Mouse (Mus musculus) cerebellum, adult 18-20 months (tissue): ENCODE results near the gene Slc37a1.
"Not testable (repeated sequence)": the region's sequence is repeated elsewhere in the genome, so short reads cannot be mapped to it uniquely, and the experiment has no call there.

ENCODE experiments used
- DNase-seq, 2 experiments: peaks; one replicate each; pipeline ENCODE4 v3.0.0; 2021

The Slc37a1 gene

GRCm38 (mm10) chr17:31321425-31321824 lies 34.8 kb downstream of the Slc37a1 start:
- peak; percentile 54 to 64 for DNase-seq

GRCm38 (mm10) chr17:31322446-31322845 lies 35.9 kb downstream of the Slc37a1 start:
- no peak for DNase-seq

DNA sequence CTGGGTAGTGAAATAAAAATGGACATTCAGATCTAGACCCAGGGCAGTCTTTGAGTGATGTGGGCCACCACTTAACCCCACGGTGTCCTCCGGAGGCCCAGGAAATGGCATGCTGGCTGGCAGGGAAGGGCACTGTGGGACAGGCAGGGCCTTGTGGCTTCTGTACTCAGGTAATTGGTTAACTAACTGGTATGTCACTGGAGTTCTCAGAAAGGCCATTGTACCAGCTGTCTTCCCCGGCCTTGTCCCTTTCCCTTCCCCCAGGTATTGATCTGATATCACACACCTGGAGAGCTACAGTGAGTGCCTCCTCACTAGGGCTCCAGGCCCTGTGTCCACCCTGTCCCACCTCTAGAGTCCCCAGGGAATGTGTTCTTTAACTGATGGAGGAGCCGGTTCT lies 36.8 kb downstream of the Slc37a1 start:
- DNase-seq: no peak

DNA sequence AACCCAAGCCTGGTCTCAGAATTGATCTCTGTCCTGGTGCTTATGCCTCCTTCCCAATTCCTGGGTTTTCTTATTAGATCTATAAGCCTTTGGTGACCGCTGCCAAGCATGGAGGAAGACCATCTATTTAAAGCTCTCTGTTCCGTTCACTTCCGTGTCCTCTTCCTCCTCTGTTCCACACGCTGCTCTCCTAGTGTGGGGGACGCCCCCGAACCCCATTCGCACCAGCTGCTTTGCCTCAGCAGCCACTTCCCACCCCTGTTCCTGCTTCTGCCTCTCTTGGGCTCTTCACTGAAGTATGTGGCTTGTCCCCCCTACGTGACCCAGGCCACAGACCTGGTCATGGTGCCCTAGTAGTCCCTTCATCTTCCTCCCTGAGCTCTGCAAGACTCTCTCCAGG lies 37.6 kb downstream of the Slc37a1 start:
- no peak for DNase-seq

DNA sequence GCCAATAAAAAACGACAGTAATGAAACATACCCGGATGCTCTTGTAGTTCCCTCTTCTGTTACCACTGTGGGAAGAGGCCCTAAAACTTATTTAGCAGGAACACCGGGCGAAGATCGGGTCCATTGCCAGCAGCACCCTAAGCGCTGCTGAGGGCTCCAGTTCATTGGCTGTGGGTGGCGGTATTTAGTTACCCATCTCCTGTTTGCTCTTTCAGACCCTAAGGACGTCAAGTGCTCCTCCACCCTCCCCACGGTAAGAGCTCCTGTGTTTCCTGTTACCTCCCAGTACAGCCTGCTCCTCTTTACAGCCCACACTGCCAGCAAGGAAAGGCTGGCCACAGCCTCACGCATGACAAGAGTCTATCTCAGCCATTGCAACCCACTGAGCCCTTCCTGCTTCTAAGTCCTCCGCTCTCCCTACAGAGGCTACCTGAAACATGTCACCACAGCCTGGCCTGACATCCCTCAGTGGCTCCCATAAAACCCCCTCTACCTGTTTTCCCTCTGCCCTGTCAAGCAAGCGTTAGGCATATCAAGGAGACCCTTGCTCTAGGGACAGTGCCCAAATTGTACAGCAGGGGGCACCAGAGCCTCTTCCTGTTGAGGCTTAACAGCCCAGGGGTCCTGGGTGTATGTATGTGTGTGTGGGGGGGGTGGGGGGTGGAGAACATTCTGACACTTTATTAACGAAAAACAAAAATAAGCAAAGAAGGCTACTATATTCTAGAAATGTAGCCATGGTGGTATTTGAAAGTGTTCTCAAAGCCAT lies 39.0 kb downstream of the Slc37a1 start:
- DNase-seq: peak in 1 of 2 experiments; percentile 32

DNA sequence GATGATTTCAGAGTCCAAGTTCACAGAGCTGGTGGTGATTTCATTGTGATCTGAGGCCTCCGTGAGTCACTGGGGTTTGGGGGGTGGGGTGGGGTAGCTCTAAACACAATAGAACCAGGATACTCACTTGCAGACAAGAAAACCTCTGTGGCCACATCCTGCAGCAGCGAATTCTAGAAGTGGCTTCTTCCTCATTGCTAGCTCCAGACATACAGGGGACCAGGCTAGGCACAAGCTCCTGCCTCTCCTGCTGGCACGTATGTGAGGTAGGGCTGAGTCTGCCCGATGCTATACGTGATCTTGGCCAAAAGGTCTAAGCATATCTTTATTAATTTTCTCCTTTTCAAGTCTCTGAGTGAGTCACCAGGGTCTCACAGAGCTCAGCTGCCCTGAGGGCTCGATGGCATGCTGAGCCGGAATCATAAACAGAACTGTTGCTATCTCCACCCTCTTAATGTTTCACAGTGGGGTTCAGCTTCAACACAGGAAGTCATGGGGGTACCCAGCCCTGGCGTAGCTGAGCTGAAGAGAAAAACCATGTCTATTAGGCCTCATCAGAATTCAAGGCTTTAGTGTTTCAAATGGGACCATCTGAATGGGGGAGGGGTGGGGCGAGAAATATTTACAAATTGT lies 39.7 kb downstream of the Slc37a1 start:
- DNase-seq: no peak

DNA sequence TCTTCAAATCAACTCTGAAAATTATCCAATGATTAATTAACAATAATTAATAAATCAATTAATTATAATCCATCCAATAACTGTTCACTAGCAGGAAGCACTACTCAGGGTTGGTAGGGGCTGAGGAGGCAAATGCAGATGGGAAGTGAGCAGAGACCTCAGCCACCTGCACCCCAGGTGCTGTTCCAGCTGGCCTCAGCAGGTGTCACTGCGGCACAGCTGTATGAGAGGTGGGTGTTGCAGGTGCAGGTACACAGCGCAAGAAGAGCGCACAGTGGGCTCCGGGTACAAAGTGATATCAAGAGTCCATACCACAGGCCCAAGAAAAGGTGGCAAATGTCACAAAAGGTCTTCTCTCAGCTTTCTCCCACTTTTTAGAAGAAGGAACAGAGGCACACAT lies 41.9 kb downstream of the Slc37a1 start:
- DNase-seq: no peak

DNA sequence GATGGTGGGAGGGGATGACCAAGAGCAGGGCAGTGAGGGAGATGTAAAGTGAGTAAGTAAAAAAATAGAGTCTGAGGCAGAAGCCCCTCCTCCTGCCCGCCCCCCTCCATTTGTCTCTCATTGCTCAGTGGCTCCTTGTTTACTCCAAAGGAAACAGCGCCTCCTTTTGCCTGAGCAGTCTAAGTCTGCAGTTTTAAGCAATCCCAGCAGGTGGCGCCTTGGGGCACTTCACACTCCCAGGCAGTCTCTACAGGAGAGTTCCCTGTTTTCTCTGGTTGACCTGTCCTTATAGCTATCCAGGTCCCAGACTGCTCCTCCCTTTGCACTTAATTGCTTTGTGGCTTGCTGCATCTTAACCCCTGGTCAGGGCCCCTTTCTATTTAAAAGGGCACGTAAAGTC lies 44.0 kb downstream of the Slc37a1 start:
- peak; percentile 44 to 55 for DNase-seq

GRCm38 (mm10) chr17:31331273-31331672 lies 44.7 kb downstream of the Slc37a1 start:
- no peak for DNase-seq

DNA sequence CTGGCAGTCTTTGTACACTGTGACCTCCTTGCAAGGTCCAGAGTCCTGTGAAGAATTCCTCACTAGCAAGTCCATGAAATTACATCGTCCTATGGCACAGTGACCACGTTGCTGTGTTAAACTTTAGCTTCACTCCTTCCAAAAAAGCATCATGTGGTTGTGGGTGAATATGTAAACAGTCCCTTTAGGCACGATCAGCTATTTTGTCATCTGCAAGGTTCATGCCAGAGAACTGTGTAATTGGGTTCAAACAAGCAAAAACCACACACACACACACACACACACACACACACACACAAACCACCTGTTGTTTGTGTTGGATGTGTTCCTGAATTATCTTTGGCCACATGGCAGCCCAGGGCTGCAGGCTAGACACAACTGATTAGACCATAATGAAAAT lies 45.3 kb downstream of the Slc37a1 start:
- DNase-seq: no peak

- no peak for DNase-seq
Observed at GRCm38 (mm10) chr17:31332333-31332732, 45.7 kb downstream of the Slc37a1 start.

DNA sequence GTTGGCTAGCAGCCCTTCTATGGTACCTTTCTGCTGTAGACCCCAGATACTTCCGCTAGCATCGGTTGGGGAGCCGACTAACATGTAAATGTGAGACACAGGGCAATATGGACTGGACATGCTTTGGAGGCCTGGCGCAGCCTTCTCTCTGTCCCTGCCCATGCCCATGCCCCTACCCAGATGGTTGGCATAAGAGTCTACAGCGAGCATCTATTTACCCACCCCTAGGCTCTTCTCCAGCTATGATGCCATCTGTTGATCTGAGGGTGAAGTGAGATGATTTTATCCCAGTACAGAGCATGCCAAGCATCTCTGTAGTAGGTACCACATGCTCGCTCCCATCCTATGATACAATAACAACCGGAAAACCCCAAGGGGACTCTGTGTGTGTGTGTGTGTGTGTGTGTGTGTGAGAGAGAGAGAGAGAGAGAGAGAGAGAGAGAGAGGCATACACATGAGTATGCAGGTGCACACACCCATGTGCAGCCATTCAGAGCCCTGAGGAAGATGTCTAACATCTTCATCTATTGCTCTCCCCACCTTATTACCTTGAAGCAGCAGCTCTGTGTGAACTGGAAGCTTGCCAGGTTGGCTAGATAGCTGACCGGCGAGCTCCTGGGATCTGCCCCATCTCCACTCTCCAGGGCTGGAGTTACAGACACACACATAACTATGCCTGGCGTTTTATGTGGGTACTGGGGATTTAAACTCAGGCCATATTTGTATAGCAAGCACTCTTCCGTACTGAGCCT lies 48.1 kb downstream of the Slc37a1 start:
- peak; percentile 68 to 77 for DNase-seq

GRCm38 (mm10) chr17:31335344-31336080 lies 48.9 kb downstream of the Slc37a1 start:
- peak; percentile 37 to 44 for DNase-seq

DNA sequence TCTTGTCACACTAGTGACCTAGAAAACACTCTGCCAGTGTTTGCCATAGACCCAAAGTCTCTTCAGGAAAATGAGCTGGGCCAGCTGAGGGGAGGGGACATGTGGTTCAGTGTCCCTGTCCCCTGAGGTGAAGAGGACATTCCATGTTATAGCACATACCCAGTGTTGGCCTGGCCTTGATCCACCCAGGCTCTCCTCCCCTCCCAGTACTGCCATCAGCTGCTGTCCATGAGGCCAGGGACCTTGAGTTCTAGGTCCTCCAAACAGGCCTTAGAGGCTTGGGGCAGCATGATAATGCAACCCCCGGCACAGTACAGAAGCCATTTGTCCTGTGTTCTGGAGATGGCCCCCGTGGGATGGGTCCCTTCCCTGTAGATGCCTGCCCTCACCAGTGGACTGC lies 53.2 kb downstream of the Slc37a1 start:
- DNase-seq: no peak

GRCm38 (mm10) chr17:31342191-31342590 lies 55.6 kb downstream of the Slc37a1 start:
- DNase-seq: no peak

DNA sequence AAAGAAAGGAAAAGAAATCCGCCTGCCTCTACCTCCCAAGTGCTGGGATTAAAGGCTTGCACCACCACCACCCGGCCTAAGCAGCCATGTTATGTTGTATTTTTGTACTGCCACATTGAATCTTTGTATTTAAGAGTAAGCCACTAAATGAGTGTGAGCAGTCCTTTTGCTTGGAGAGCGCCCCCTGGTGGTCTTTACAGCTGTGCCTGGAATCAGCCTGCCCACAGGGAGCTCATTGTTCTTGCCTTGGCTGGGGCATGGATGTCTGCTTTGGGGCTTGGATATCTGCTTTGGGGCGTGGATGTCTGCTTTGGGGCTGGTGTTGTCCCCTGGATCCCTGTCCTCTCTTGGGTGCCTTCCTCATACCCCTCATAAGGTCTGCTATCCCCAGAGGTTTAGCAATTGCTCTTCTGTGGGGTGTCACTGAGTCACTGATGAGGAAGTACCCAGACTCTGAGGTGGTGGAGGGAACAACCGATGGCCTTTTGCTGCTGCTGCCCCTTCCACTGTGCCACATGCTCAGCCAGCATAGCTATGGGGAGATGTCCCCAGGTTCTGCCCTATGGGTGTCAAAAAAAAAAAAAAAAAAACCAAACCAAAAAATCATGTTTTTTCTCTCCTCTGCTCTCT lies 57.7 kb downstream of the Slc37a1 start:
- peak; percentile 78 to 85 for DNase-seq

- no peak for DNase-seq
Observed at GRCm38 (mm10) chr17:31344816-31345215, 58.2 kb downstream of the Slc37a1 start.

- DNase-seq: peak; percentile 28 to 42
Observed at GRCm38 (mm10) chr17:31348129-31348528, 61.5 kb downstream of the Slc37a1 start.

GRCm38 (mm10) chr17:31349388-31349787 lies 62.8 kb downstream of the Slc37a1 start:
- no peak for DNase-seq

GRCm38 (mm10) chr17:31351984-31352383 lies 65.4 kb downstream of the Slc37a1 start:
- DNase-seq: no peak

DNA sequence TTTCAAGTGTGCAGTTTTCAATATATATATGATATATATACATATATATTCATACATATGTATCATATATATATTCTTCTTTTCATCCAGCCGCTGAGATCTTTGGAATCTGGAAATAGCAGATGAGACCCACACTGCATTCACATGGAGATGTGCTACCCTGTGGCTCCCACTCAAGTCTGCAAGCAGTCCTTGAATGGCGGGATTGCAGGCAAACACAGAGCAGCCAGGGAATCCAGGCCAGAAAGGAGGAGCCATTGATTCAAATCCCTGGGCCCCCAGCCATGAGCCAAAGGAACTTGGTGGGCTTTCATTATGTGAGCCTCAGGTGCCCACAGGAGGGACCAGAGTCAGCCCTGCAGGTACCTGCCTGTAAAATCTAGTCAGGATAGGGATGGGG lies 66.7 kb downstream of the Slc37a1 start:
- no peak for DNase-seq

- DNase-seq: not testable (repeated sequence)
Observed at GRCm38 (mm10) chr17:31354684-31355083, 68.1 kb downstream of the Slc37a1 start.
